Mouse (Mus musculus) spleen, embryonic (tissue): Measurements from ENCODE around the gene Rc3h2.

Experiments
- CTCF ChIA-PET: fragments of 350-600 bp; sonication (Branson Sonifier 250); formaldehyde crosslinking; loops from one replicate; lab custom pipeline; 2022; lab: Charles Lee

Gene Rc3h2

GRCm38 (mm10) chr2:37338497-37339187 lies 84.1 kb downstream of the Rc3h2 start:
- CTCF ChIA-PET, result interaction anchor here (0.7 kb wide), 1 partner anchor 1111 kb away, joined by 4 read pairs; no protein-coding TSS in a partner anchor

DNA sequence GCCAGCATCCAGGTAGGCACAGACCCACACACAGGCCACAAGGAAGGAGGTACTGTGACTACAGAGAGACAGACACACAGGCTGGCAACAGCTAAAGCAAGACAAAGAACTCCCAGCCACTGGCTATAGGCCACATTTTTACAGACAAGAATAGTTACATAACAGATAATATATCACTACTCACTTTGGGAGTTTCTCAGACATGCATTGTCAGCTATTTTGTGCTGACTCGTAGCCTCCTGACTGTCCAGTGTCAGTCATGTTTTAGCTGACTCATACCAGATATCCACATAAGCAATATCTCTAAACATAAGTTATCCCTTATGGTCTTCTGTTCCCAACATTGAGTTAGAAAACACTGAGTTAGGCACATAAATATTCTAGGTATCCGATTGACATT lies 89.4 kb downstream of the Rc3h2 start:
- CTCF ChIA-PET, result no interaction called here

- CTCF ChIA-PET, result no interaction called here
Measured at GRCm38 (mm10) chr2:37326215-37326614, 96.5 kb downstream of the Rc3h2 start, which contains the start of gene Olfr368. Gene Olfr368 (plus strand): TSS chr2:37326515.
